Mouse (Mus musculus) cerebellum, adult 9-11 months (tissue): ENCODE data around the gene AI837181.

Experiments
- DNase-seq: peaks from one replicate; pipeline ENCODE4 v3.0.0; 2022

Gene AI837181

GRCm38 (mm10) chr19:5418750-5419466, 6.0 kb upstream of the AI837181 start:
- no peak for DNase-seq

GRCm38 (mm10) chr19:5419630-5420029, 5.3 kb upstream of the AI837181 start:
- DNase-seq: no peak

GRCm38 (mm10) chr19:5420579-5420978, 4.4 kb upstream of the AI837181 start:
- DNase-seq: no peak

DNA sequence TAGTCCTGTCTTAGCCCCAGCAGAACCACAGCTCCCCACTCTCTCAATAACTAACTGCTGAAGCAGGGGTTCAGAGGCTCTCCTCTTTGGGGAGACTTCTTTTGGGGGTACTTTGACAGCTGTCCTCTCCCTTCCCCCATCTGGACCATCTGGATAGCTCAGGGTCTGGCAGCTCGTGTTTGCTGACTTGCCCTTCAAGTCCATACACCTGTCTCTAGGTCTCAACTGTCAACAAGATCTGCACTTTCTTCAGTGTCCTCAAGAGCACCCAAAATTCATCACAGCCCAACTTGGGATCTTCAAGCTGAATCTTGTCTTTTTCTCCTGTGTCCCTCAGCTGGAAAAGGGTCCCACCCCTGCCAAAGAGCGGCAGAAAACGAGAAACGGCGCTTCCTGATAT, 3.2 kb upstream of the AI837181 start:
- no peak for DNase-seq

DNA sequence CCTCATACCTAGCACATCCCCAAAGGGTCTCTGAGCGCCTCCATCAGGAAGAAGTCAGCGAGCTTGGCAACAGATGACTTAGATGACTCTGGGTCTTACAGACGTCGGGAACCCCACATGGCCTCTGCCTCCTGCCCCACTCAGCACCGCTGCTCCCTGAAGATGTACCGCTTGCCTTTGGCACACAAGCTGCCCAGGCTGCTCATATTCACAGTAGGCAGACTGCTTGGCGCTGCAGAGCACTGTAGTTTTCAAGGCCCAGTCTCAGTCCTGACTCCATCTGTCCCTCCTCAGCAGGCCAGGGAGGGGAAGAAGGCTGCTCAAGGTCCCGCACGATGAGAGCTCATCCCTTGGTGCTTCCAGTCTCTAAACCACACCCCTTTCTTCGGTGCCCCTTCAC, 2.7 kb upstream of the AI837181 start:
- peak; percentile 72 for DNase-seq

GRCm38 (mm10) chr19:5422895-5423443, 2.0 kb upstream of the AI837181 start:
- peak; percentile 62 for DNase-seq

GRCm38 (mm10) chr19:5423561-5423960, 1.4 kb upstream of the AI837181 start:
- peak; percentile 68 for DNase-seq

DNA sequence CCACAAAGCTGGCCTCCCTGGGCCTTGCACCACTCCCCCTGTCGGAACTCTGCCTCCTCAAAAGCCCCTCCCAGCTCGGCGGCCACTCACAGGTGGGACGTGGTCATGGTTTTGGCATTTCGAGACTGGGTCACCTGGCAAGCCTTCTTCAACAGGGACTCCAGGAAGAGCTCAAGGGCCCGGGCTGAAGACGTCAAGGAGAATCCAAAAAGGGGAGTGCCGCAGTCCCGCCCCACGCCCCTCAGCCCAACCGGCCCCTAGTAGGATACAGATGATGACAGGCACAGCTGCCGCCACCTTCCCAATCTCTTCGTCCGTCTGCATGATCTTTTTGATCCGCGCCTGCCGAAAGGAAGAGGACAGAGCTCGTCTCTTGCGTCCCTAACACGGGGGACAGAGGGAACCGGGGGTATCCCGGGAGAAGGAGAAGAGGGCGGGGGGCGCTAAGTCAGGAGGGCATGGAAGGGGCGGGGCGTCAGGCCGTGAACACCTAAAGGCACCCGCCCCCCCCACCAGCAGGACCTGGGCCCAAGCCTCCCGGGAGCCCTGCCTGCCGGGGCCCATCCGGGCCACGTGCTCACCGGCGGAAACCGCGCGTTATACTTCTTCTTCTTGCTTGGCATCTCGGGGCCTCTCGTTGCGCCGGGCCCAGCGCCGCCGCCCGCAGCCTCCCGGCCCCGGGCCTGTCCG, 707 bp upstream of the AI837181 start:
- DNase-seq: peak; percentile 88

DNA sequence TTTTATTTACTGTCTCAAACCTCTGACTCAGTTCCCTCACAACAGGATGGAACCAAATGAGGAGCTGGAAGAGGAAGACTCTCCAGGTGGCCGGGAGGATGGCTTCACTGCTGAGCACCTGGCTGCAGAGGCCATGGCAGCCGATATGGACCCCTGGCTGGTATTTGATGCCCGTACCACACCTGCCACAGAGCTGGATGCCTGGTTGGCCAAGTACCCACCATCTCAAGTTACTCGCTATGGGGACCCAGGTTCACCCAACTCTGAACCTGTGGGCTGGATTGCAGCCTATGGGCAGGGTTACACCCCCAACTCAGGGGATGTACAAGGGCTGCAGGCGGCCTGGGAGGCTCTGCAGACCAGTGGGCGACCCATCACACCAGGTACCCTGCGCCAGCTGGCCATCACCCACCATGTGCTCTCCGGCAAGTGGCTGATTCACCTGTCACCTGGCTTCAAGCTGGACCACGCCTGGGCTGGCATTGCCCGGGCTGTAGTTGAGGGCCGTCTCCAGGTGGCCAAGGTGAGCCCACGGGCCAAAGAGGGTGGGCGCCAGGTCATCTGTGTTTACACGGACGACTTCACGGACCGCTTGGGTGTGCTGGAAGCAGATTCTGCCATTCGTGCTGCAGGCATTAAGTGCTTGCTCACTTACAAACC, 1.1 kb downstream of the AI837181 start:
- peak; percentile 74 for DNase-seq

GRCm38 (mm10) chr19:5426640-5427290, 1.8 kb downstream of the AI837181 start:
- DNase-seq: peak; percentile 61

GRCm38 (mm10) chr19:5428083-5428482, 3.1 kb downstream of the AI837181 start:
- DNase-seq: no peak

GRCm38 (mm10) chr19:5429219-5429618, 4.3 kb downstream of the AI837181 start:
- DNase-seq: no peak

- DNase-seq: peak; percentile 75
Observed at GRCm38 (mm10) chr19:5429806-5430205, 4.9 kb downstream of the AI837181 start.

DNA sequence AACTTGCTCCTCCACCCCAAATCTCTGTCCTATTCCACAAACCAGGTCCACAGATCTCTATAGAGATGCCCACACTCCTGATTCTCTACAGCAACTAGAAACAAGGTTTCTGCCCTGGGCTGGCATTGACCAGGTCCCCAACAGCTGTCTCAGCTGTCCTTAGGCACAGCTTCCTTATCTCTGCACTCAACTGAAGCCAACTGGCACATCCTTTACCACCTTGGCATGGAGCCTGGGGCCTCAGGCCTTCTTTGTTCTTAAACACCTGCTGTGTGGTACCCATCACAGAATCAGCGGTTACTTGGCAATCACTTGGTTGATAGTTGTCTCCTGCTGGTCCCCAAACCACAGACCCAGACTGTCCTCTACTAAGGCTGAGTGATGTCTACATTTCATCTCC, 5.5 kb downstream of the AI837181 start:
- DNase-seq: no peak

DNA sequence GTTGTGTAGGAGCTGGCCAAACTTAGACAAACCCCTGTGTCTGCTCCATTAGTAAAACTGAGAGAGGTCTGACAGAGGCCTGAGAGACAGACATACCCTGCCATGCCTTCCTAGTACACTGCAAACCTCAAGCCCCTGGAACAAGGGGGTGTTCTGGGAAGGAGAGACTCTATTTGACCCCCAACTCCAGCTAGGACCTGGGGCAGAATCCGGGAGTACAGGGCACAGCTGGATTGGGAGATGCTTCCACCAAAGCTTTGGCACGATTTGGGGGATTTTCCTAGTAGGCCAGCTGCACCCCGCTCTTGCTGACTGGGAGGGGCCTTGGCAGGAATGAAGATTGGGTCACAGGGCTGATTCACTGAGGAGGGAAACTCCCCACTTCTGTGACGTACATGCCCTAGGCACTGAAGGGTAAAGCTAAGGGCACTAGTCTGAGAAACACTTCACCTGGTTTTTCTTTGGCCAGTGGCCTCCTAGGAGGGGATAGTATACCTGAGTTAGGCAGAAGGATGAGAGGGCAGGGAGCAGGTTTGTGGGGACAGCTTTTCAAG, 7.0 kb downstream of the AI837181 start:
- no peak for DNase-seq

GRCm38 (mm10) chr19:5432992-5433852, 8.3 kb downstream of the AI837181 start:
- peak; percentile 62 for DNase-seq

- no peak for DNase-seq
Observed at GRCm38 (mm10) chr19:5433951-5434350, 9.0 kb downstream of the AI837181 start.

GRCm38 (mm10) chr19:5444371-5444908, 19.5 kb downstream of the AI837181 start:
- DNase-seq: no peak

- DNase-seq: no peak
Observed at GRCm38 (mm10) chr19:5444954-5445353, 20.0 kb downstream of the AI837181 start.

- no peak for DNase-seq
Observed at GRCm38 (mm10) chr19:5445747-5446146, 20.8 kb downstream of the AI837181 start.
